In the genomic region with DNA sequence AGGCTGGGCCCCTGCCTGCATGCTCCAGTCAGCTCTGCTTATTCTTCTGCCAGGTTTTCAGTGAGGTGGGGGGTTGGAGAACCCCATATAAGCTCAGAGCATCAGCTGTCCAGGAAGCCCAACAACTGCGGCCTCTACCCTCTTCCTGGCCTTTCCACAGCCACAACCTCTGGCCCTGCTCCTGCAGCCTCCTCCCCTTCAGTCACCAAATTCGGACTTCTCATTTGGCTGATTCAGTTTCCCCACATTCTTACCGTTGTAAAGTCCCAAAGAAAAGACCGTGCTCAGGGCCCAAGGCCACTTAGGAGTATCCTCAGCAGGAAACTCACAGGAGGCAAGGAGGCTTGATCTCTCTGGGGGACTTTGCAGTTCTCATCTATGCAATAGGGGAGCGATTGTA, we compare ENCODE assay signal across 28 mouse cellular contexts. TPM values are rescaled to one million over a fixed set of nuclear protein-coding genes. Genes with fewer than 3 reads are reported as not detected.
DNase-seq lines count a peak whose midpoint lies in the region; ATAC-seq and TF ChIP-seq lines count a peak whose summit lies in the region.
"Had no signal": no experiment of that assay in that cellular context is flagged by ENCODE, and none has a peak within 500 bp of the region (broad histone marks: within the 10 kb centered on the region; RNA-seq: fewer than 3 reads in every experiment).

No protein-coding gene starts in this region.

- H3K27ac ChIP-seq in bone marrow macrophage, adult 2 months (ENCODE audit: insufficient read depth, low read depth, low read length): no peak overlapping the region
- H3K27ac ChIP-seq in stomach, postnatal 0 days (replicated peaks): 0 out of 2 replicates have a peak overlapping the region, but pooled peaks have one; percentile 8
- H3K27ac ChIP-seq: forebrain, embryonic 10.5 days; forebrain, embryonic 13.5 days; heart, embryonic 15.5 days; hindbrain, embryonic 10.5 days; hindbrain, embryonic 13.5 days had no signal

- H3K4me1 ChIP-seq in megakaryocyte, embryonic 14.5 days: peaks cover 75% of the 10 kb centered on the region
- peaks cover 19% of the 10 kb centered on the region for H3K4me1 ChIP-seq in bone marrow macrophage, adult 2 months (ENCODE audit: control insufficient read depth, insufficient read depth, low read length)
- 0 out of 2 replicates have a peak, but pooled peaks cover 4% of the 10 kb centered on the region for H3K4me1 ChIP-seq in stomach, postnatal 0 days (replicated peaks; ENCODE audit: control insufficient read depth, insufficient read depth)
- H3K4me1 ChIP-seq: forebrain, embryonic 13.5 days had no signal

- no peak for TF ChIP-seq POLR2A in bone marrow macrophage, adult 2 months (IDR thresholded peaks at IDR 0.05; ENCODE audit: borderline replicate concordance, low read depth, low read length)

- H3K9ac ChIP-seq in stomach, postnatal 0 days (ENCODE audit: low read length): no peak overlapping the region
- H3K9ac ChIP-seq: forebrain, embryonic 13.5 days; heart, embryonic 12.5 days; heart, embryonic 15.5 days; hindbrain, embryonic 13.5 days had no signal

- 71% methylated on average over 5 of the region's 5 CpGs for WGBS in stomach, postnatal 0 days

- H3K9me3 ChIP-seq in megakaryocyte, embryonic 14.5 days: peaks cover 5% of the 10 kb centered on the region; the same call in 1 of the 2 replicates
- no peaks in the 10 kb centered on the region for H3K9me3 ChIP-seq in stomach, postnatal 0 days (ENCODE audit: control insufficient read depth, low read length)
- H3K9me3 ChIP-seq: forebrain, embryonic 10.5 days; forebrain, embryonic 13.5 days; G1E; heart, embryonic 15.5 days; hindbrain, embryonic 10.5 days; hindbrain, embryonic 13.5 days had no signal

- H3K36me3 ChIP-seq in megakaryocyte, embryonic 14.5 days (replicated peaks; ENCODE audit: low read length): no peaks in the 10 kb centered on the region
- no peaks in the 10 kb centered on the region for H3K36me3 ChIP-seq in stomach, postnatal 0 days (ENCODE audit: control insufficient read depth, insufficient read depth, low read length)
- H3K36me3 ChIP-seq: forebrain, embryonic 10.5 days; G1E; heart, embryonic 12.5 days; heart, embryonic 15.5 days; hindbrain, embryonic 10.5 days; hindbrain, embryonic 13.5 days had no signal

- H3K4me3 ChIP-seq in megakaryocyte, embryonic 14.5 days (replicated peaks): peak overlapping the region; percentile 70
- H3K4me3 ChIP-seq in bone marrow macrophage, adult 2 months (ENCODE audit: insufficient read depth, low read length): no peak overlapping the region
- no peak overlapping the region for H3K4me3 ChIP-seq in stomach, postnatal 0 days (ENCODE audit: low read depth, low read length)
- H3K4me3 ChIP-seq: forebrain, embryonic 10.5 days; forebrain, embryonic 13.5 days; heart, embryonic 12.5 days; heart, embryonic 15.5 days; hindbrain, embryonic 10.5 days; hindbrain, embryonic 13.5 days had no signal

- H3K27me3 ChIP-seq in megakaryocyte, embryonic 14.5 days (replicated peaks): peaks cover 47% of the 10 kb centered on the region
- H3K27me3 ChIP-seq in stomach, postnatal 0 days (ENCODE audit: control insufficient read depth, insufficient read depth, low read length): no peaks in the 10 kb centered on the region
- H3K27me3 ChIP-seq: heart, embryonic 12.5 days; Patski had no signal

- no peak for TF ChIP-seq EP300 in stomach, postnatal 0 days (optimal IDR thresholded peaks at IDR 0.05)

- no peak overlapping the region for H3K4me2 ChIP-seq in stomach, postnatal 0 days (replicated peaks; ENCODE audit: low read depth)
- H3K4me2 ChIP-seq: forebrain, embryonic 13.5 days; heart, embryonic 12.5 days; heart, embryonic 15.5 days; hindbrain, embryonic 13.5 days had no signal

- no peak for DNase-seq in stomach, postnatal 0 days (ENCODE audit: low spot score)
- DNase-seq in left cerebral cortex, adult 9 months (ENCODE audit: low spot score in 2 of 2): no peak
- DNase-seq: adrenal gland, adult 2 months; adrenal gland, postnatal 14 days; cerebellum, adult 11-12 months; cerebellum, adult 8-10 months; cerebellum, postnatal 10 days; cerebellum, postnatal 36 days; gastrocnemius, postnatal 10 days; gastrocnemius, postnatal 36 days; heart, postnatal 10 days; heart, postnatal 36 days had no signal

- 0 out of 2 replicates have a peak, but pooled peaks have one; percentile 15 for TF ChIP-seq CTCF in bone marrow macrophage, adult 2 months (IDR thresholded peaks at IDR 0.05; ENCODE audit: low read depth, low read length)
- TF ChIP-seq CTCF in stomach, postnatal 0 days (IDR thresholded peaks at IDR 0.05; ENCODE audit: low read depth): no peak

- no peak for ATAC-seq in megakaryocyte, adult 5-6 weeks (ENCODE audit: poor library complexity, severe bottlenecking)
- ATAC-seq in stomach, postnatal 0 days (ENCODE audit: low FRiP score, low TSS enrichment): no peak
- no peak for ATAC-seq in activated CD4-positive, CD25-positive, alpha-beta regulatory T cell, adult 4 months
- ATAC-seq: forebrain, embryonic 13.5 days; forebrain, embryonic 16.5 days; hindbrain, embryonic 16.5 days; inflammation-experienced regulatory T-cells, adult 6 months; intestine, embryonic 16.5 days; Patski had no signal

RNA-seq across cellular contexts. Expression of gene Traf1, which starts 4.6 kb away (rescaled TPM):
- 0.44 TPM in 1 of 2 replicates, not detected in the other for polyA plus RNA-seq in megakaryocyte, embryonic 14.5 days (2012; ENCODE audit: insufficient read depth, low replicate concordance)
- 1.5 and 3.1 TPM in 2 replicates for total RNA-seq in megakaryocyte, adult 5-6 weeks (2015)
- 2.5 and 3.2 TPM in 2 replicates for total RNA-seq in megakaryocyte, adult 5-6 weeks (2017)
- 22.0 and 28.0 TPM in 2 replicates for polyA plus RNA-seq in bone marrow macrophage, adult 2 months (2012; ENCODE audit: insufficient read depth, insufficient read length, missing spikeins)
- polyA plus RNA-seq in stomach, postnatal 0 days (2015; fragmentation: Nextera tagmentation; extraction: Ambion mirVana): 1.7 and 2.2 TPM in 2 replicates
- polyA plus RNA-seq in activated CD4-positive, CD25-positive, alpha-beta regulatory T cell, adult 4 months (2017; shearing (Covaris generic)): 100 to 1,000 TPM; 213 to 237 TPM
- polyA plus RNA-seq: G1E had no signal

RNA-seq across cellular contexts. Expression of gene Phf19, which starts 43.1 kb away (rescaled TPM):
- polyA plus RNA-seq in megakaryocyte, embryonic 14.5 days (2012; ENCODE audit: insufficient read depth, low replicate concordance): 1.2 TPM in 1 of 2 replicates, not detected in the other
- 7.2 and 9.8 TPM in 2 replicates for total RNA-seq in megakaryocyte, adult 5-6 weeks (2015)
- total RNA-seq in megakaryocyte, adult 5-6 weeks (2017): 6.4 and 14.0 TPM in 2 replicates
- 9.9 and 13.4 TPM in 2 replicates for polyA plus RNA-seq in bone marrow macrophage, adult 2 months (2012; ENCODE audit: insufficient read depth, insufficient read length, missing spikeins)
- 3.5 and 3.7 TPM in 2 replicates for polyA plus RNA-seq in stomach, postnatal 0 days (2015; fragmentation: Nextera tagmentation; extraction: Ambion mirVana)
- 1 to 10 TPM; 1.2 to 1.8 TPM for polyA plus RNA-seq in activated CD4-positive, CD25-positive, alpha-beta regulatory T cell, adult 4 months (2017; shearing (Covaris generic))
